Mouse (Mus musculus): ENCODE data around the gene Hsd3b7. TPM values are rescaled to one million over a fixed set of nuclear protein-coding genes. Genes with fewer than 3 reads are reported as not detected.

Gene Hsd3b7
- 1 to 10 TPM; 3.3 to 5.8 TPM for total RNA-seq (2021)

- intact Hi-C loops (cut with DNase I): no loop called here
Measured at GRCm38 (mm10) chr7:127800435-127801009, at the start of gene Hsd3b7. Hsd3b7 (plus strand) TSS chr7:127800604.

GRCm38 (mm10) chr7:127751619-127752018 lies 48.8 kb upstream of the Hsd3b7 start:
- intact Hi-C loops (cut with DNase I): no loop called here
- no peak for DNase-seq

More at GRCm38 (mm10) chr7:127800435-127801009, at the start of gene Hsd3b7:
- DNase-seq: peak; percentile 95

GRCm38 (mm10) chr7:127752069-127752468 lies 48.3 kb upstream of the Hsd3b7 start:
- DNase-seq: no peak
- intact Hi-C loops (cut with DNase I): no loop called here

GRCm38 (mm10) chr7:127753158-127753557 lies 47.2 kb upstream of the Hsd3b7 start:
- no peak for DNase-seq
- intact Hi-C loops (cut with DNase I): no loop called here

- DNase-seq: no peak
- intact Hi-C loops (cut with DNase I): no loop called here
Measured at GRCm38 (mm10) chr7:127753741-127754140, 46.7 kb upstream of the Hsd3b7 start.

- DNase-seq: no peak
- intact Hi-C loops (cut with DNase I): no loop called here
Measured at GRCm38 (mm10) chr7:127759716-127760115, 40.7 kb upstream of the Hsd3b7 start.

GRCm38 (mm10) chr7:127760478-127760877 lies 39.9 kb upstream of the Hsd3b7 start:
- DNase-seq: no peak
- intact Hi-C loops (cut with DNase I): no loop called here

GRCm38 (mm10) chr7:127761026-127761425 lies 39.4 kb upstream of the Hsd3b7 start:
- intact Hi-C loops (cut with DNase I): no loop called here
- peak; percentile 66 for DNase-seq

GRCm38 (mm10) chr7:127763642-127764041 lies 36.8 kb upstream of the Hsd3b7 start:
- DNase-seq: no peak
- intact Hi-C loops (cut with DNase I): no loop called here

- intact Hi-C loops (cut with DNase I): no loop called here
- no peak for DNase-seq
Measured at GRCm38 (mm10) chr7:127765756-127766155, 34.6 kb upstream of the Hsd3b7 start.

GRCm38 (mm10) chr7:127766851-127767609 lies 33.4 kb upstream of the Hsd3b7 start:
- no peak for DNase-seq
- intact Hi-C loops (cut with DNase I): no loop called here

- no peak for DNase-seq
- intact Hi-C loops (cut with DNase I): no loop called here
Measured at GRCm38 (mm10) chr7:127767671-127768345, 32.6 kb upstream of the Hsd3b7 start.

- intact Hi-C loops (cut with DNase I): no loop called here
- peak; percentile 18 for DNase-seq
Measured at GRCm38 (mm10) chr7:127768346-127768996, 31.9 kb upstream of the Hsd3b7 start.

GRCm38 (mm10) chr7:127768997-127769593 lies 31.3 kb upstream of the Hsd3b7 start:
- intact Hi-C loops (cut with DNase I): no loop called here
- peak; percentile 91 for DNase-seq

GRCm38 (mm10) chr7:127769651-127770038 lies 30.8 kb upstream of the Hsd3b7 start, which contains the start of gene Orai3:
Orai3 (plus strand) TSS chr7:127769815.
- intact Hi-C loops (cut with DNase I): no loop called here
- DNase-seq: peak; percentile 76

GRCm38 (mm10) chr7:127770039-127770905 lies 30.1 kb upstream of the Hsd3b7 start:
- DNase-seq: no peak
- intact Hi-C loops (cut with DNase I): no loop called here

GRCm38 (mm10) chr7:127771262-127771661 lies 29.1 kb upstream of the Hsd3b7 start:
- intact Hi-C loops (cut with DNase I): no loop called here
- no peak for DNase-seq

- intact Hi-C loops (cut with DNase I): no loop called here
- no peak for DNase-seq
Measured at GRCm38 (mm10) chr7:127772080-127772479, 28.3 kb upstream of the Hsd3b7 start.

- DNase-seq: no peak
- intact Hi-C loops (cut with DNase I): no loop called here
Measured at GRCm38 (mm10) chr7:127772557-127772956, 27.8 kb upstream of the Hsd3b7 start.

Data from left cerebral cortex, postnatal 4 days (tissue).